ENCODE assay signal across 23 mouse cellular contexts in the genomic region with DNA sequence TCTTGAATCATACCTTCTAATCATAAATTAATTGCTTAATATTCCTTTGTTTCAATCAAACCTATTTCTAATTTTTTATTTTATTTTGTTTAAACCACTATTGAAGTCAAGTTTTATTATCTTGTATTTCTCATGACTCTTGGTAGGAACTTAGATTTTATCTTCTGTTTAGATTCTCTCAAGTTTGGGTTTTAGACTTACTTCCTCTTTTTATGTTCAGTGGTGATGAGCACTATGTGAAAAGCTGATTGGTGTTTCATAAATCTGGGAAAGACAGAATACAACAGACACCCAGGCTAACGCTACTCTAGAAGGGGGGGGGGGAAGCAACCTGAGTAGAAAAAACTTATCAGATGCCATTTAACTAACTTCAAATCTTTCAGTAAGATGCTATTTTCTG. TPM values are rescaled to one million over a fixed set of nuclear protein-coding genes. Genes with fewer than 3 reads are reported as not detected.
DNase-seq lines count a peak whose midpoint lies in the region; ATAC-seq and TF ChIP-seq lines count a peak whose summit lies in the region.
"Had no signal": no experiment of that assay in that cellular context is flagged by ENCODE, and none has a peak within 500 bp of the region (broad histone marks: within the 10 kb centered on the region; RNA-seq: fewer than 3 reads in every experiment).

No protein-coding gene starts in this region.

- H3K36me3 ChIP-seq in MEL (ENCODE audit: control insufficient read depth in 1 of 2, insufficient read depth in 2 of 2, low read length in 2 of 2), result no peaks in the 10 kb centered on the region
- H3K36me3 ChIP-seq in splenic B cell, adult 2 months (ENCODE audit: control insufficient read depth, insufficient read depth, low read length, poor library complexity, severe bottlenecking), result no peaks in the 10 kb centered on the region
- H3K36me3 ChIP-seq in forebrain, embryonic 11.5 days (ENCODE audit: control insufficient read depth, insufficient read depth, low read length), result no peaks in the 10 kb centered on the region
- H3K36me3 ChIP-seq: embryonic facial prominence, embryonic 10.5 days; embryonic facial prominence, embryonic 12.5 days; forebrain, embryonic 12.5 days had no signal

- H3K27me3 ChIP-seq in MEL (ENCODE audit: control insufficient read depth in 1 of 2, insufficient read depth in 2 of 2, low read length in 2 of 2), result peaks cover 4 to 7% of the 10 kb centered on the region in 2 experiments; a peak in 3 of 4 replicates
- no peaks in the 10 kb centered on the region for H3K27me3 ChIP-seq in splenic B cell, adult 2 months (ENCODE audit: control insufficient read depth, insufficient read depth, low read length, poor library complexity, severe bottlenecking)
- H3K27me3 ChIP-seq in forebrain, embryonic 11.5 days (ENCODE audit: control insufficient read depth, insufficient read depth, low read length), result no peaks in the 10 kb centered on the region
- H3K27me3 ChIP-seq: embryonic facial prominence, embryonic 12.5 days; forebrain, embryonic 12.5 days had no signal

- no peaks in the 10 kb centered on the region for H3K4me1 ChIP-seq in MEL (ENCODE audit: control insufficient read depth in 1 of 2, insufficient read depth in 2 of 2, low read length in 2 of 2)
- H3K4me1 ChIP-seq in forebrain, embryonic 11.5 days (replicated peaks; ENCODE audit: control insufficient read depth, insufficient read depth, low read length), result no peaks in the 10 kb centered on the region
- H3K4me1 ChIP-seq: embryonic facial prominence, embryonic 10.5 days; embryonic facial prominence, embryonic 12.5 days; forebrain, embryonic 12.5 days had no signal

- no peak overlapping the region for H3K27ac ChIP-seq in MEL (ENCODE audit: control insufficient read depth, low read depth, low read length)
- H3K27ac ChIP-seq in forebrain, embryonic 11.5 days (ENCODE audit: low read depth, low read length), result no peak overlapping the region
- H3K27ac ChIP-seq: embryonic facial prominence, embryonic 10.5 days; embryonic facial prominence, embryonic 12.5 days; forebrain, embryonic 12.5 days had no signal

- no peak overlapping the region for H3K4me2 ChIP-seq in forebrain, embryonic 11.5 days (ENCODE audit: low read depth, low read length, severe bottlenecking)
- H3K4me2 ChIP-seq: embryonic facial prominence, embryonic 12.5 days; forebrain, embryonic 12.5 days had no signal

- DNase-seq in 416B (ENCODE audit: low read depth) (peak; percentile 44), MEL (ENCODE audit: low read depth, low spot score) (peak; percentile 23)
- peak; percentile 32 for DNase-seq in splenic B cell, adult 2 months (ENCODE audit: low read depth, low spot score)
- no peak for DNase-seq in T-cell, adult 2 months (ENCODE audit: low spot score)
- DNase-seq in right cerebral cortex, postnatal 25 days, result no peak
- DNase-seq in forebrain, embryonic 11.5 days (ENCODE audit: low spot score), result no peak
- DNase-seq: adrenal gland, adult 2 months; adrenal gland, postnatal 10 days; adrenal gland, postnatal 25 days; B cell, adult 2 months; cerebellum, adult 11 months; cerebellum, adult 18-20 months; cerebellum, adult 8-10 months; cerebellum, adult 9-11 months; cerebellum, postnatal 14 days; cerebellum, postnatal 36 days had no signal

- no peak overlapping the region for H3K9ac ChIP-seq in MEL (ENCODE audit: control insufficient read depth, low read depth, low read length, poor library complexity, severe bottlenecking)
- no peak overlapping the region for H3K9ac ChIP-seq in forebrain, embryonic 11.5 days (ENCODE audit: low read length)
- H3K9ac ChIP-seq: embryonic facial prominence, embryonic 12.5 days; forebrain, embryonic 12.5 days had no signal

- ATAC-seq in granulocyte monocyte progenitor cell, adult 5-6 weeks (replicated peaks; ENCODE audit: poor library complexity, severe bottlenecking), result peak; percentile 70; the same call in 1 of the 2 replicates
- ATAC-seq in forebrain, embryonic 11.5 days (replicated peaks; ENCODE audit: low FRiP score), result no peak
- ATAC-seq: forebrain, embryonic 14.5 days; forebrain, embryonic 16.5 days; Patski had no signal

- 95% methylated on average over 1 of the region's 1 CpGs for WGBS in forebrain, embryonic 11.5 days

- no peak for TF ChIP-seq RAD21 in MEL (IDR thresholded peaks at IDR 0.05; ENCODE audit: low read depth, low read length)

- no peaks in the 10 kb centered on the region for H3K79me2 ChIP-seq in MEL (ENCODE audit: control insufficient read depth, insufficient read depth, low read length, poor library complexity)

- no peaks in the 10 kb centered on the region for H3K9me3 ChIP-seq in MEL (replicated peaks; ENCODE audit: insufficient read depth, low read length)
- H3K9me3 ChIP-seq in forebrain, embryonic 11.5 days (ENCODE audit: control insufficient read depth, low read length), result no peaks in the 10 kb centered on the region
- H3K9me3 ChIP-seq: embryonic facial prominence, embryonic 10.5 days; embryonic facial prominence, embryonic 12.5 days; forebrain, embryonic 12.5 days had no signal

- no peak for TF ChIP-seq POLR2A in MEL (IDR thresholded peaks at IDR 0.05; ENCODE audit: control insufficient read depth in 1 of 2, insufficient read depth in 1 of 2, low read depth in 1 of 2, low read length in 2 of 2, poor library complexity in 1 of 2)

- no peak for TF ChIP-seq CTCF in MEL (IDR thresholded peaks at IDR 0.05 in 2 of 3, conservative IDR thresholded peaks at IDR 0.05 in 1 of 3; ENCODE audit: control insufficient read depth in 1 of 3, insufficient read depth in 1 of 3, low read depth in 2 of 3, low read length in 3 of 3, poor library complexity in 1 of 3, severe bottlenecking in 1 of 3)

- TF ChIP-seq EP300 in MEL (IDR thresholded peaks at IDR 0.05; ENCODE audit: low read depth in 1 of 2, low read length in 2 of 2), result 0 out of 4 replicates have a peak, but pooled peaks of 1 of the 2 experiments have one; percentile 28

- no peak overlapping the region for H3K4me3 ChIP-seq in MEL (ENCODE audit: control insufficient read depth in 1 of 2, insufficient read depth in 1 of 2, low read depth in 2 of 2, low read length in 2 of 2)
- no peak overlapping the region for H3K4me3 ChIP-seq in forebrain, embryonic 11.5 days (ENCODE audit: low read depth, low read length)
- H3K4me3 ChIP-seq: embryonic facial prominence, embryonic 10.5 days; embryonic facial prominence, embryonic 12.5 days; forebrain, embryonic 12.5 days had no signal

TF ChIP-seq in MEL, 35 proteins besides CTCF, POLR2A, EP300 and RAD21:
- no peak for TF ChIP-seq NRF1 (IDR thresholded peaks at IDR 0.05; ENCODE audit: insufficient read depth, low read depth, low read length, poor library complexity, severe bottlenecking)
- TF ChIP-seq ZNF384 (IDR thresholded peaks at IDR 0.05; ENCODE audit: low read depth, low read length), result no peak
- no peak for TF ChIP-seq BHLHE40 (IDR thresholded peaks at IDR 0.05; ENCODE audit: borderline replicate concordance, low read depth, low read length)
- no peak for TF ChIP-seq TCF12 (IDR thresholded peaks at IDR 0.05; ENCODE audit: low read depth, low read length)
- no peak for TF ChIP-seq NELFE (IDR thresholded peaks at IDR 0.05; ENCODE audit: low read depth, low read length)
- 0 out of 2 replicates have a peak, but pooled peaks have one; percentile 47 for TF ChIP-seq RCOR1 (IDR thresholded peaks at IDR 0.05; ENCODE audit: low read depth, low read length)
- no peak for TF ChIP-seq ELF1 (IDR thresholded peaks at IDR 0.05; ENCODE audit: low read depth, low read length)
- TF ChIP-seq ZC3H11A (IDR thresholded peaks at IDR 0.05; ENCODE audit: low read depth, low read length), result no peak
- peak; percentile 51; the same call in 1 of the 2 replicates for TF ChIP-seq GATA1 (IDR thresholded peaks at IDR 0.05; ENCODE audit: low read depth, low read length)
- no peak for TF ChIP-seq MYC (IDR thresholded peaks at IDR 0.05; ENCODE audit: low read depth, low read length)
- no peak for TF ChIP-seq MXI1 (IDR thresholded peaks at IDR 0.05; ENCODE audit: low read depth, low read length)
- no peak for TF ChIP-seq POLR2AphosphoS5 (IDR thresholded peaks at IDR 0.05; ENCODE audit: borderline replicate concordance, low read depth, low read length)
- TF ChIP-seq SMC3 (IDR thresholded peaks at IDR 0.05; ENCODE audit: low read depth, low read length), result no peak
- TF ChIP-seq CHD2 (IDR thresholded peaks at IDR 0.05; ENCODE audit: low read length), result no peak
- TF ChIP-seq ETS1 (IDR thresholded peaks at IDR 0.05; ENCODE audit: low read depth, low read length), result no peak
- TF ChIP-seq HCFC1 (IDR thresholded peaks at IDR 0.05; ENCODE audit: low read depth, low read length), result no peak
- no peak for TF ChIP-seq MAX (IDR thresholded peaks at IDR 0.05; ENCODE audit: low read length)
TF ChIP-seq in MEL: peak in this region for 2.

RNA-seq across cellular contexts. Expression of gene Hfm1, which starts 49.7 kb away (rescaled TPM):
- total RNA-seq in MEL (2012; rRNA removed), result not detected in 2 replicates
- polyA plus RNA-seq in MEL (2012; ENCODE audit: insufficient read depth in 1 of 2, insufficient read length in 2 of 2, low read depth in 1 of 2, low replicate concordance in 2 of 2, missing spikeins in 1 of 2), result not detected
- not detected in 2 replicates for total RNA-seq in granulocyte monocyte progenitor cell, adult 5-6 weeks (2014; fragmentation: Nextera tagmentation)
- total RNA-seq in granulocyte monocyte progenitor cell, adult 5-6 weeks (2017), result not detected in 2 replicates
- polyA plus RNA-seq in forebrain, embryonic 11.5 days (2014; fragmentation: Nextera tagmentation; extraction: Ambion mirVana), result 5.4 and 5.9 TPM in 2 replicates
- total RNA-seq: adrenal gland, adult 2 months; adrenal gland, postnatal 25 days had no signal
- polyA plus RNA-seq: adrenal gland, adult 2 months had no signal

Comparison
In these comparisons a context has a peak if more than half of its experiments do, and no peak if none do; other contexts are left out.
1. DNase-seq: peak in 416B (single experiment), MEL (single experiment) and splenic B cell, adult 2 months (single experiment); none in T-cell, adult 2 months (single experiment), right cerebral cortex, postnatal 25 days (single experiment) and forebrain, embryonic 11.5 days (single experiment).